Mouse (Mus musculus) olfactory bulb, adult 2 months (tissue): ENCODE results near the gene Serinc5.

Source experiments
- CTCF ChIP-seq: fragments of 200-500 bp; IDR thresholded peaks from 2 replicates; pipeline ENCODE4 v1.5.1; 2012; ENCODE audit warnings: low read depth, mild to moderate bottlenecking, low read length, moderate library complexity; ENCODE audit not compliant: insufficient read depth
- POLR2A ChIP-seq: fragments of 200-500 bp; IDR thresholded peaks from 2 replicates; pipeline ENCODE4 v1.6.1; 2012; ENCODE audit warnings: mild to moderate bottlenecking, low read depth, low read length, moderate library complexity; ENCODE audit not compliant: insufficient read depth

DNA sequence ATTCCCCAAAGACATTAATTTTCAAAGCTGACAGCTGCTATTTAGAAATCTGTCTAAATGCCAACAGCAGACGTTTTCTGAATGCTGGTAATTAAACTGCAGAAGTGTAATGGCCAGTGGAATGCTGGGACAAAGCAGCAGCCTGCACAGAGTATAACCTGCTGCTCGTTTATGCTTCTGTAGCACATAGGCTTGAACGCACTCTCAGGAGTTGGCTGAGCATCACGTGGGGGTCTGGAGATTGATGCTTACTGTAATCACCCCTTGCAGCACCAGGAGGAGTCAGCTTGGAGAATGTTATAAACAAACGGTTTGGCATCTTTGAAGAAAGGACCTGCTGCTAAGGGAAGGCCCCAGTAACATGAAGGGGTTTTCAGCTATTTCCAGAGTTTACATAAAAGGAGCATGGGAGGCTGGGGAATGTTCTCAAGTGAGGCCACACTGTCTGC is 85.6 kb downstream of the Serinc5 start:
- TF ChIP-seq POLR2A (no peak), CTCF (no peak)
